18 mouse cellular contexts compared by ENCODE assay signal in the genomic region with DNA sequence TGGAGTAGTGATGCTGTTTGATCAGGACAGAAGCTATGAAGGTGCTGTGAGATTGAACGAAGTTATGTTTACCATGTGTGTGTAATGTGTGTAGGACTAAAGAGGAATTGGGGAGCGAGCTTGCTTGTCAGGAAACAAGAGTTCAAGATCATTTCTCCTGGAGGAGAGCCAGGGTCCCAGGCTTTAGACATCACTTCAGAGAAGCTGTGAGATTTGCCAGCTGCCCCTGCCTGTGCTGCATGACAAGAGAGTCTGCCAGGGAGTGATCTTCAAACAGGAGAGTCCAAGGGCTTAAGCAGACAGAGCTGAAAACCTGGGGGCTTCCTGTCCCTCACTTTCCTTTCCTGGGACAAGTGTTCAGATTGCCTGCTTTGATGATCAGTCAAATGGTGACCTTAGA.
DNase-seq lines count a peak whose midpoint lies in the region; ATAC-seq and TF ChIP-seq lines count a peak whose summit lies in the region.
"Had no signal": no experiment of that assay in that cellular context is flagged by ENCODE, and none has a peak within 500 bp of the region (broad histone marks: within the 10 kb centered on the region; RNA-seq: fewer than 3 reads in every experiment).

No protein-coding gene starts in this region.

- no peaks in the 10 kb centered on the region for H3K36me3 ChIP-seq in kidney, adult 2 months (ENCODE audit: control insufficient read depth, insufficient read depth, low read length)
- H3K36me3 ChIP-seq in liver, postnatal 0 days (replicated peaks; ENCODE audit: insufficient read depth, low read length): no peaks in the 10 kb centered on the region
- H3K36me3 ChIP-seq: forebrain, embryonic 10.5 days; kidney, embryonic 15.5 days; limb, embryonic 10.5 days; liver, embryonic 13.5 days; stomach, embryonic 15.5 days had no signal

- H3K9ac ChIP-seq in liver, postnatal 0 days (replicated peaks): no peak overlapping the region
- H3K9ac ChIP-seq: kidney, embryonic 15.5 days; liver, embryonic 13.5 days; stomach, embryonic 15.5 days had no signal

- no peaks in the 10 kb centered on the region for H3K27me3 ChIP-seq in kidney, adult 2 months (replicated peaks; ENCODE audit: control insufficient read depth, insufficient read depth, low read length)
- H3K27me3 ChIP-seq in liver, postnatal 0 days (ENCODE audit: insufficient read depth, low read length): no peaks in the 10 kb centered on the region
- H3K27me3 ChIP-seq: CH12.LX; kidney, embryonic 15.5 days; liver, embryonic 13.5 days; stomach, embryonic 15.5 days had no signal

- H3K27ac ChIP-seq in kidney, adult 2 months (ENCODE audit: insufficient read depth, low read depth, low read length): no peak overlapping the region
- no peak overlapping the region for H3K27ac ChIP-seq in liver, postnatal 0 days (ENCODE audit: low read depth)
- H3K27ac ChIP-seq: forebrain, embryonic 10.5 days; kidney, embryonic 15.5 days; limb, embryonic 10.5 days; liver, embryonic 13.5 days; stomach, embryonic 15.5 days had no signal

- no peak for TF ChIP-seq CTCF in kidney, adult 2 months (conservative IDR thresholded peaks at IDR 0.05; ENCODE audit: insufficient read depth, insufficient read length, low read depth, low read length)
- TF ChIP-seq CTCF in liver, postnatal 0 days (IDR thresholded peaks at IDR 0.05; ENCODE audit: low read depth): no peak
- TF ChIP-seq CTCF in brain, embryonic 14.5 days (IDR thresholded peaks at IDR 0.05; ENCODE audit: borderline replicate concordance, extremely low read depth, insufficient read depth, insufficient read length): no peak

- TF ChIP-seq EP300 in liver, postnatal 0 days (IDR thresholded peaks at IDR 0.05; ENCODE audit: low read depth): no peak

- H3K9me3 ChIP-seq in liver, postnatal 0 days (ENCODE audit: low read length): no peaks in the 10 kb centered on the region
- H3K9me3 ChIP-seq: forebrain, embryonic 10.5 days; kidney, embryonic 15.5 days; limb, embryonic 10.5 days; liver, embryonic 13.5 days; stomach, embryonic 15.5 days had no signal

- DNase-seq in cerebellum, postnatal 14 days: peak; percentile 6 to 7
- no peak for DNase-seq in cerebellum, adult 9-11 months
- peak; percentile 3 for DNase-seq in kidney, adult 9 months
- DNase-seq in kidney, adult 2 months: no peak
- peak; percentile 6 for DNase-seq in liver
- DNase-seq in liver, postnatal 0 days: no peak
- DNase-seq in brain, embryonic 14.5 days (ENCODE audit: low read depth): peak; percentile 57
- DNase-seq: cerebellum, postnatal 25 days; embryo, embryonic 11 days; gastrocnemius, postnatal 10 days; liver, embryonic 13.5 days; right cerebral cortex, postnatal 25 days had no signal

- no peak overlapping the region for H3K4me3 ChIP-seq in kidney, adult 2 months (ENCODE audit: insufficient read depth, low read depth, low read length)
- H3K4me3 ChIP-seq in liver, postnatal 0 days (ENCODE audit: low read depth, low read length): no peak overlapping the region
- H3K4me3 ChIP-seq: forebrain, embryonic 10.5 days; kidney, embryonic 15.5 days; limb, embryonic 10.5 days; liver, embryonic 13.5 days; stomach, embryonic 15.5 days had no signal

- no peak overlapping the region for H3K4me2 ChIP-seq in liver, postnatal 0 days (ENCODE audit: low read depth, low read length)
- H3K4me2 ChIP-seq: kidney, embryonic 15.5 days; liver, embryonic 13.5 days; midbrain, embryonic 11.5 days; stomach, embryonic 15.5 days had no signal

- no peaks in the 10 kb centered on the region for H3K4me1 ChIP-seq in kidney, adult 2 months (ENCODE audit: control insufficient read depth, insufficient read depth, low read length)
- H3K4me1 ChIP-seq in liver, postnatal 0 days (ENCODE audit: insufficient read depth): no peaks in the 10 kb centered on the region
- H3K4me1 ChIP-seq: forebrain, embryonic 10.5 days; limb, embryonic 10.5 days; liver, embryonic 13.5 days; stomach, embryonic 15.5 days had no signal

- WGBS in kidney, adult 2 months: 62% methylated on average over 2 of the region's 2 CpGs
- WGBS in liver, postnatal 0 days (ENCODE audit: insufficient replicate concordance): 60% methylated on average over 2 of the region's 2 CpGs

- no peak for ATAC-seq in liver, postnatal 0 days

- no peak for TF ChIP-seq POLR2A in kidney, adult 2 months (IDR thresholded peaks at IDR 0.05; ENCODE audit: low read depth, low read length)
- TF ChIP-seq POLR2A in brain, embryonic 14.5 days (IDR thresholded peaks at IDR 0.05; ENCODE audit: borderline replicate concordance, extremely low read depth, insufficient read depth, insufficient read length, poor library complexity, severe bottlenecking): no peak

Comparison
In these comparisons a context has a peak if more than half of its experiments do, and no peak if none do; other contexts are left out.
1. DNase-seq: peak in cerebellum, postnatal 14 days (2 of 2), kidney, adult 9 months (single experiment), liver (single experiment) and brain, embryonic 14.5 days (single experiment); none in cerebellum, adult 9-11 months (single experiment), kidney, adult 2 months (single experiment) and liver, postnatal 0 days (single experiment).